Mouse (Mus musculus) erythroblast, embryonic 14.5 days (primary cell): ENCODE results near the gene Olfr741. TPM values are rescaled to one million over a fixed set of nuclear protein-coding genes. Genes with fewer than 3 reads are reported as not detected.

Source experiments
- H3K27me3 ChIP-seq: 2 replicates; pipeline ENCODE4 v1.6.1; 2012; ENCODE audit warnings: inconsistent platforms; ENCODE audit not compliant: control insufficient read depth
- H3K36me3 ChIP-seq: 2 replicates; pipeline ENCODE4 v1.6.1; 2012; ENCODE audit warnings: mild to moderate bottlenecking, inconsistent platforms; ENCODE audit not compliant: control insufficient read depth
- H3K4me1 ChIP-seq: 2 replicates; pipeline ENCODE4 v1.6.1; 2012; ENCODE audit warnings: inconsistent platforms; ENCODE audit not compliant: control insufficient read depth
- H3K4me3 ChIP-seq: replicated peaks from 2 replicates; pipeline ENCODE3; 2012; ENCODE audit warnings: moderate library complexity, mild to moderate bottlenecking, inconsistent platforms
- H3K9me3 ChIP-seq: 2 replicates; pipeline ENCODE4 v1.6.1; 2012; ENCODE audit warnings: low read length, inconsistent platforms, mixed read lengths; ENCODE audit not compliant: control insufficient read depth
- GATA1 ChIP-seq: IDR thresholded peaks from 2 replicates; pipeline ENCODE4 v1.6.1; 2012; ENCODE audit warnings: low read length, inconsistent platforms, mixed read lengths
- TAL1 ChIP-seq: IDR thresholded peaks from 3 replicates; pipeline ENCODE4 v1.6.1; 2012; ENCODE audit warnings: low read length, inconsistent platforms, mixed read lengths
- polyA plus RNA-seq: library from polyadenylated mRNA; stranded (reverse); fragments of >175 nt; gene quantifications from 2 replicates; pipeline ENCODE4 v1.2.3, GENCODE M21; 2012

Olfr741 gene
- not detected in 2 replicates for polyA plus RNA-seq

DNA sequence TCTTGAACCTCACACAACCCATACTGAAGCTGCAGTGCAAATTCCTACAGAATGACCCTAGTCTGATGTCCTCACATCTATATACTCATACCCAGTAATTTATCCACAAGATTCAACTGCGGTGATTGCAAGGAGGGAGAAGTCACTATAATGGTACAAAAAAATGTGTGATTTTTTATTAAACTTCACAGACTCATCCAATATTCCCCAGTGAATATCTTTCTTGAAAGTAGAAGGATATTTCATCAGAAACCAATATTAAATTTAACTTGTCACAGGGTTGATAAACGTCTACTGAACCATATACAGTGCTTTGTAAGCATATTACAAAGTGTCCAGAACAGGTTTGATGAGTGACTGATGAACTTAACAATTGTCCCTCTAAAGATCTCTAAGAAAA is at the start of gene Olfr741:
Gene Olfr741, plus strand, starts transcription at position 301 of the 400 bp plus-strand sequence.
- H3K4me1 ChIP-seq: no peaks in the 10 kb centered on the region
- H3K27me3 ChIP-seq: no peaks in the 10 kb centered on the region
- no peaks in the 10 kb centered on the region for H3K36me3 ChIP-seq
- TF ChIP-seq GATA1: no peak
- no peak for TF ChIP-seq TAL1
- no peaks in the 10 kb centered on the region for H3K9me3 ChIP-seq
- H3K4me3 ChIP-seq: no peak within 1 kb of the TSS

DNA sequence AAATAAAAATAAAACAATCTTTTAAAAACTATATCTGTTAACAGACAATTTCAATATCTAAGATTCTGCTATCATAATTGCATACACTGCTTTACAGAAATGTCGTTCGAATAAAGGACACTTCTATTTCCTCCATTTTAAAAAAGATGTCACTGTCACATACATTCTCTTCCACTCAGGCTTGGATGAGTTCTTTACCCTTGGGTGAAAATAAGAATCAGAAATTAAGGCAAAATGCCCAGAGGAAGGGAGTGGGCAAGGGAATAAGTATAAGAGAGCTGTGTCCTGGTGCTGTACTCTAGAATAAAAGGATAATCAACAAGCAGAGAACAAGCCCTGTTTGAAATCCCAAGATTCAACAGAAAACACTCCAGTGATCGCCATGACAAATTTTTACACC is 27.3 kb upstream of the Olfr741 start, which contains the start of gene Olfr740:
Gene Olfr740, plus strand, starts transcription at position 301 of the 400 bp plus-strand sequence.
- no peaks in the 10 kb centered on the region for H3K4me1 ChIP-seq
- H3K4me3 ChIP-seq: no peak within 1 kb of the TSS
- no peaks in the 10 kb centered on the region for H3K36me3 ChIP-seq
- H3K9me3 ChIP-seq: no peaks in the 10 kb centered on the region
- no peaks in the 10 kb centered on the region for H3K27me3 ChIP-seq
- TF ChIP-seq GATA1 (no peak), TAL1 (no peak)

- H3K9me3 ChIP-seq: 0 out of 2 replicates have a peak, but pooled peaks cover 2% of the 10 kb centered on the region
- no peaks in the 10 kb centered on the region for H3K36me3 ChIP-seq
- no peak overlapping the region for H3K4me3 ChIP-seq
- no peaks in the 10 kb centered on the region for H3K27me3 ChIP-seq
- TF ChIP-seq TAL1: no peak
- TF ChIP-seq GATA1: no peak
- no peaks in the 10 kb centered on the region for H3K4me1 ChIP-seq
Measured at GRCm38 (mm10) chr14:50478406-50478805, 5.9 kb downstream of the Olfr741 start.

GRCm38 (mm10) chr14:50503300-50503699 is 30.8 kb downstream of the Olfr741 start, which contains the start of gene Olfr742:
Gene Olfr742, plus strand, starts transcription at chr14:50503600.
- H3K9me3 ChIP-seq: no peaks in the 10 kb centered on the region

DNA sequence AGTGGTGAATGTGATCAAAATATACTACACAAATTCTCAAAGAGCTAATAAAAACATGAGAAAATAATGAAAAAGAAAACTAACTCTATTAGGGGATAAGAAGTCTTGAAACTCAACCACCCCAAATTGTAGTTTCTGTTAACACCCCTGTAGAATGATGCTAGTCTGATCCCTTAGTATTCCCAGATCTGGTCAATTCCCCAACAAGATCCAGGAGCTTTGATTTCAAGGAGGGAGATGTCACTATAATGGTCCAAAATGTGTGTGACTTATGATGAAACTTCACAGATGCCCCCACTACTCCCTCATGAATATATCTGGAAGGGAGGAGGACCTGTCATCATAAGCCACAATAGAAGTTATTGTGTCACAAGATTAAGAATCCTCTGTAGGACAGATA is 49.0 kb downstream of the Olfr741 start, which contains the start of gene Olfr743:
Gene Olfr743, plus strand, starts transcription at position 301 of the 400 bp plus-strand sequence.
- no peaks in the 10 kb centered on the region for H3K36me3 ChIP-seq
- H3K4me3 ChIP-seq: no peak within 1 kb of the TSS
- no peaks in the 10 kb centered on the region for H3K4me1 ChIP-seq
- TF ChIP-seq TAL1: no peak
- no peak for TF ChIP-seq GATA1
- no peaks in the 10 kb centered on the region for H3K27me3 ChIP-seq
- H3K9me3 ChIP-seq: no peaks in the 10 kb centered on the region; the same call in 1 of the 2 replicates

More at GRCm38 (mm10) chr14:50503300-50503699, 30.8 kb downstream of the Olfr741 start, which contains the start of gene Olfr742:
- Histone ChIP-seq H3K27me3 (no peaks in the 10 kb centered on the region), H3K4me3 (no peak within 1 kb of the TSS), H3K4me1 (no peaks in the 10 kb centered on the region), H3K36me3 (no peaks in the 10 kb centered on the region)
- TF ChIP-seq TAL1 (no peak), GATA1 (no peak)

Other genes with a start within 250 kb of the Olfr741 start
- not detected in 2 replicates for gene Olfr731, start 230.9 kb upstream of the Olfr741 start, polyA plus RNA-seq
- gene Olfr732, start 188.5 kb upstream of the Olfr741 start, polyA plus RNA-seq: not detected in 2 replicates
- not detected in 2 replicates for gene Olfr733, start 171.2 kb upstream of the Olfr741 start, polyA plus RNA-seq
- gene Olfr734, start 146.0 kb upstream of the Olfr741 start, polyA plus RNA-seq: not detected in 2 replicates
- not detected in 2 replicates for gene Olfr735, start 123.9 kb upstream of the Olfr741 start, polyA plus RNA-seq
- not detected in 2 replicates for gene Tlr11, start 114.8 kb upstream of the Olfr741 start, polyA plus RNA-seq
- gene Olfr736, start 91.6 kb upstream of the Olfr741 start, polyA plus RNA-seq: 0.02 TPM in 1 of 2 replicates, not detected in the other
- gene Olfr738, start 65.2 kb upstream of the Olfr741 start, polyA plus RNA-seq: 0.05 TPM in 1 of 2 replicates, not detected in the other
- not detected in 2 replicates for gene Olfr739, start 54.1 kb upstream of the Olfr741 start, polyA plus RNA-seq
- not detected in 2 replicates for gene Olfr740, start 27.2 kb upstream of the Olfr741 start, polyA plus RNA-seq
- not detected in 2 replicates for gene Olfr742, start 30.9 kb downstream of the Olfr741 start, polyA plus RNA-seq
- not detected in 2 replicates for gene Olfr743, start 49.1 kb downstream of the Olfr741 start, polyA plus RNA-seq
- gene Olfr744, start 142.1 kb downstream of the Olfr741 start, polyA plus RNA-seq: not detected in 2 replicates
- not detected in 2 replicates for gene Olfr745, start 166.7 kb downstream of the Olfr741 start, polyA plus RNA-seq
- not detected in 2 replicates for gene Olfr746, start 174.3 kb downstream of the Olfr741 start, polyA plus RNA-seq
- not detected in 2 replicates for gene Olfr747, start 220.5 kb downstream of the Olfr741 start, polyA plus RNA-seq
- not detected in 2 replicates for gene Olfr748, start 234.6 kb downstream of the Olfr741 start, polyA plus RNA-seq